Mouse (Mus musculus): Measurements from ENCODE around the gene Kyat1. TPM values are rescaled to one million over a fixed set of nuclear protein-coding genes. Genes with fewer than 3 reads are reported as not detected.

The Kyat1 gene
- total RNA-seq, 1 experiment = 5.2 TPM

DNA sequence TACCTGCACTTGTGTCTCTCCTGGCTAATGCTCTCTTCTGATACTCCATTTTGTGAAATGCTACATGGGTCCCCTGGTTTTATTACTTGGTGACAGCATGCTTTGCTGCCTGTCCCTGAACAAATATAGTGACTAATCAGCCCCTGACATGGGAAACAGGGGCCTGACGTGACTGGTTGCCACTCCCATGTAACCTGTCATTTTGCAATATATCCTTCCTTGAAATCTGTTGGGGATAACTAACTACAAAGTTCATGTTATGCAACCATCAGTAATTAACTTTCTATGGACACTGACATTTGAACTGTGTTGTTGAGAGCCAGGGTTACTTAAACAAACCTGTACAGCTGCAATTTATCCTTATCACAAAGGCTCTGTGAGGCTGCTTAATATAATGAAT is 5.7 kb downstream of the Kyat1 start:
- TF ChIP-seq HCFC1 (IDR thresholded peaks at IDR 0.05; ENCODE audit: borderline replicate concordance, insufficient read depth, low read length) (no peak), CHD2 (IDR thresholded peaks at IDR 0.05; ENCODE audit: low read depth, low read length) (no peak), ZNF384 (IDR thresholded peaks at IDR 0.05; ENCODE audit: low read depth, low read length) (no peak), ZC3H11A (IDR thresholded peaks at IDR 0.05; ENCODE audit: borderline replicate concordance, low read depth, low read length) (no peak), MAFK (IDR thresholded peaks at IDR 0.05; ENCODE audit: insufficient read depth, low read depth, low read length) (no peak)
- no peaks in the 10 kb centered on the region for H3K9me3 ChIP-seq (ENCODE audit: control insufficient read depth, insufficient read depth, low read depth, low read length)
- in situ Hi-C loops (cut with MboI; ENCODE audit: low sequenced_read_pairs in 2 of 2, unreplicated experiment in 2 of 2) = no loop called here
- peaks cover 2 to 6% of the 10 kb centered on the region in 2 experiments; a peak in 2 of 4 replicates for H3K4me1 ChIP-seq (ENCODE audit: control insufficient read depth in 2 of 2, insufficient read depth in 2 of 2, low read length in 2 of 2, poor library complexity in 1 of 2)
- no peak overlapping the region for H3K9ac ChIP-seq (ENCODE audit: insufficient read depth, low read depth, low read length, poor library complexity, severe bottlenecking)
- no peak for DNase-seq (ENCODE audit: low read depth, low spot score)
- no peaks in the 10 kb centered on the region for H3K36me3 ChIP-seq (ENCODE audit: control insufficient read depth, insufficient read depth, low read length, poor library complexity, severe bottlenecking)
- H3K4me3 ChIP-seq (ENCODE audit: insufficient read depth in 1 of 2, low read depth in 1 of 2, low read length in 2 of 2, poor library complexity in 1 of 2, severe bottlenecking in 1 of 2) = no peak overlapping the region
- H3K27ac ChIP-seq (ENCODE audit: insufficient read depth, low read depth, low read length, poor library complexity, severe bottlenecking) = no peak overlapping the region

GRCm38 (mm10) chr2:30198021-30198420 is 7.6 kb downstream of the Kyat1 start:
- H3K27ac ChIP-seq (ENCODE audit: insufficient read depth, low read depth, low read length, poor library complexity, severe bottlenecking) = no peak overlapping the region
- TF ChIP-seq ZNF384 (IDR thresholded peaks at IDR 0.05; ENCODE audit: low read depth, low read length) (no peak), MAFK (IDR thresholded peaks at IDR 0.05; ENCODE audit: insufficient read depth, low read depth, low read length) (no peak), CHD2 (IDR thresholded peaks at IDR 0.05; ENCODE audit: low read depth, low read length) (no peak), ZC3H11A (IDR thresholded peaks at IDR 0.05; ENCODE audit: borderline replicate concordance, low read depth, low read length) (no peak), HCFC1 (IDR thresholded peaks at IDR 0.05; ENCODE audit: borderline replicate concordance, insufficient read depth, low read length) (no peak)
- no peaks in the 10 kb centered on the region; the same call in 1 of the 2 replicates for H3K36me3 ChIP-seq (ENCODE audit: control insufficient read depth, insufficient read depth, low read length, poor library complexity, severe bottlenecking)
- peaks cover 0 to 10% of the 10 kb centered on the region in 2 experiments; a peak in 1 of 4 replicates for H3K4me1 ChIP-seq (ENCODE audit: control insufficient read depth in 2 of 2, insufficient read depth in 2 of 2, low read length in 2 of 2, poor library complexity in 1 of 2)
- H3K4me3 ChIP-seq (ENCODE audit: insufficient read depth in 1 of 2, low read depth in 1 of 2, low read length in 2 of 2, poor library complexity in 1 of 2, severe bottlenecking in 1 of 2) = no peak overlapping the region
- in situ Hi-C loops (cut with MboI; ENCODE audit: low sequenced_read_pairs in 2 of 2, unreplicated experiment in 2 of 2) = no loop called here
- H3K9ac ChIP-seq (ENCODE audit: insufficient read depth, low read depth, low read length, poor library complexity, severe bottlenecking) = no peak overlapping the region
- no peak for DNase-seq (ENCODE audit: low read depth, low spot score)
- no peaks in the 10 kb centered on the region for H3K9me3 ChIP-seq (ENCODE audit: control insufficient read depth, insufficient read depth, low read depth, low read length)

DNA sequence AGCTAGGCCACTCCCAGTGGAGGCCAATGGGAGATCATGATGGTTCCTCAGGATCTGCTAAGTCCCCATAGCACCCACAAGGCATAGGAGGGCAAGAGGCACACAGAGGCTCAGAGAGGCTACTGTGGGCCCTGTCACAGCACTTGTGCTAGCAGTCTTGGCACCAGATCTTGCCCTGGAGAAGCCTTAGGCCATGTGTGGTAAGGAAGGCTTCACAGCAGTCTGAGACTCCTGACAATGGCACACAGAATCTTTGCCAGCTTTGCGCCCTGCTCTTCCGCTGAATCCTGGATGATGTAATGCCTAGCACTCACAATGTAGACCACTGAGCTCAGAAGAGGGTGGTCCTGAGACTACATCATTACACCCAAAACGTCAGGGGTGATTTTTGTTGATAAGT is 11.0 kb downstream of the Kyat1 start:
- no peak for TF ChIP-seq CHD2 (IDR thresholded peaks at IDR 0.05; ENCODE audit: low read depth, low read length)
- no peak for TF ChIP-seq HCFC1 (IDR thresholded peaks at IDR 0.05; ENCODE audit: borderline replicate concordance, insufficient read depth, low read length)
- no peak for TF ChIP-seq MAFK (IDR thresholded peaks at IDR 0.05; ENCODE audit: insufficient read depth, low read depth, low read length)
- no peak for TF ChIP-seq ZNF384 (IDR thresholded peaks at IDR 0.05; ENCODE audit: low read depth, low read length)
- TF ChIP-seq ZC3H11A (IDR thresholded peaks at IDR 0.05; ENCODE audit: borderline replicate concordance, low read depth, low read length) = no peak
- no peaks in the 10 kb centered on the region for H3K9me3 ChIP-seq (ENCODE audit: control insufficient read depth, insufficient read depth, low read depth, low read length)
- no peak overlapping the region for H3K9ac ChIP-seq (ENCODE audit: insufficient read depth, low read depth, low read length, poor library complexity, severe bottlenecking)
- in situ Hi-C loops (cut with MboI; ENCODE audit: low sequenced_read_pairs in 2 of 2, unreplicated experiment in 2 of 2) = no loop called here
- H3K27ac ChIP-seq (ENCODE audit: insufficient read depth, low read depth, low read length, poor library complexity, severe bottlenecking) = no peak overlapping the region
- H3K4me1 ChIP-seq (ENCODE audit: control insufficient read depth in 2 of 2, insufficient read depth in 2 of 2, low read length in 2 of 2, poor library complexity in 1 of 2) = peaks cover 0 to 10% of the 10 kb centered on the region in 2 experiments; a peak in 1 of 4 replicates
- DNase-seq (ENCODE audit: low read depth, low spot score) = no peak
- peaks cover 3% of the 10 kb centered on the region; the same call in 1 of the 2 replicates for H3K36me3 ChIP-seq (ENCODE audit: control insufficient read depth, insufficient read depth, low read length, poor library complexity, severe bottlenecking)
- H3K4me3 ChIP-seq (ENCODE audit: insufficient read depth in 1 of 2, low read depth in 1 of 2, low read length in 2 of 2, poor library complexity in 1 of 2, severe bottlenecking in 1 of 2) = no peak overlapping the region

DNA sequence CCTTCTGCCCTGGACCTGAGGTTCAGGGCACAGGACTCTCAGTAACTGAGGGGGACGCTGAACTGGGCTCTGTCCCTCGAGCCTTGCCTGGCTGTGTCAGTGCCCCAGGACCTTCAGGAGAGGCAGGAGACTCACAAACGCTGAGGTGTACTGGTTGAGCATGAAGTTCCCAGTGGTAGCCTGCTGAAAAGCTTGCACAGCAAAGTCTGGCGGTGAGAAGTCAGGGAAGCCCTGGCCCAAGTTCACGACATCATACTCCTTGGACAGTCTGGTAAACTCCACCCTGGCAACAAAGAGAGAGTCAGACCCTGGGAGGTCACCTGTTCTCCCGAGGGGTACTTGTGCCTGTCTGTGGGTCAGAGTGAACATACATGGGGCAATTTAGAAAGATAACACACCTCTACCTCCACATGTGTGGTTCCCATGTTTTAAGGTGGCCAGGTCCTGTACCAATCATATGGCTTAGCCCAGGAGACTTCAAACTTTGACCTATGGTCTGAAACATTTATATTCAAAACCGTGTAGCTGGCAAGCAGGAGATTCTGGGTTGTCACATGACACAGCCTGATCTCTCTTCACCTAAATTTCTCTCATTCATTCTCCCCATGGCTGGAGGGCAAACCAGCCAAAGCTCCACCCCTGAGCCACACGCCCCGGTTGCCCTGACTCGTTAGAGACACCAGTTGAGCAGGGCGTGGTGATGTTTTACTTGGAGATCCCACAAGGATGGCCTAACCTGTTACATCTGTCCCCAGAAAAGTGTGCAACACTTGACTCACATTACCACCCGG is 13.7 kb downstream of the Kyat1 start:
- Histone ChIP-seq H3K4me3 (ENCODE audit: insufficient read depth in 1 of 2, low read depth in 1 of 2, low read length in 2 of 2, poor library complexity in 1 of 2, severe bottlenecking in 1 of 2) (no peak overlapping the region), H3K9ac (ENCODE audit: insufficient read depth, low read depth, low read length, poor library complexity, severe bottlenecking) (no peak overlapping the region), H3K36me3 (ENCODE audit: control insufficient read depth, insufficient read depth, low read length, poor library complexity, severe bottlenecking) (peaks cover 3% of the 10 kb centered on the region; the same call in 1 of the 2 replicates), H3K9me3 (ENCODE audit: control insufficient read depth, insufficient read depth, low read depth, low read length) (no peaks in the 10 kb centered on the region; the same call in 1 of the 2 replicates), H3K27ac (ENCODE audit: insufficient read depth, low read depth, low read length, poor library complexity, severe bottlenecking) (no peak overlapping the region), H3K4me1 (ENCODE audit: control insufficient read depth in 2 of 2, insufficient read depth in 2 of 2, low read length in 2 of 2, poor library complexity in 1 of 2) (peaks cover 0 to 8% of the 10 kb centered on the region in 2 experiments; a peak in 1 of 4 replicates)
- in situ Hi-C loops (cut with MboI; ENCODE audit: low sequenced_read_pairs in 2 of 2, unreplicated experiment in 2 of 2) = no loop called here
- DNase-seq (ENCODE audit: low read depth, low spot score) = no peak
- no peak for TF ChIP-seq ZNF384 (IDR thresholded peaks at IDR 0.05; ENCODE audit: low read depth, low read length)
- TF ChIP-seq CHD2 (IDR thresholded peaks at IDR 0.05; ENCODE audit: low read depth, low read length) = no peak
- no peak for TF ChIP-seq MAFK (IDR thresholded peaks at IDR 0.05; ENCODE audit: insufficient read depth, low read depth, low read length)
- no peak for TF ChIP-seq HCFC1 (IDR thresholded peaks at IDR 0.05; ENCODE audit: borderline replicate concordance, insufficient read depth, low read length)
- no peak for TF ChIP-seq ZC3H11A (IDR thresholded peaks at IDR 0.05; ENCODE audit: borderline replicate concordance, low read depth, low read length)
